Mouse (Mus musculus): Measurements from ENCODE around the gene Atad1.

- TF ChIP-seq CTCF (IDR thresholded peaks at IDR 0.05; ENCODE audit: control insufficient read depth, insufficient read depth, insufficient read length): no peak
- no peak for TF ChIP-seq MYOG (IDR thresholded peaks at IDR 0.05; ENCODE audit: control insufficient read depth, extremely low read depth, insufficient read length)
- TF ChIP-seq USF1 (IDR thresholded peaks at IDR 0.05; ENCODE audit: low read depth): no peak
- no peak for TF ChIP-seq MAX (IDR thresholded peaks at IDR 0.05)
- TF ChIP-seq CEBPB (IDR thresholded peaks at IDR 0.05; ENCODE audit: low read depth): no peak
- no peak for TF ChIP-seq MYOD1 (IDR thresholded peaks at IDR 0.05; ENCODE audit: control insufficient read depth, insufficient read length, low read depth)
- TF ChIP-seq FOSL1 (IDR thresholded peaks at IDR 0.05; ENCODE audit: insufficient read depth, low read length, poor library complexity, severe bottlenecking): no peak
These were observed 85.8 kb downstream of the Atad1 start for GRCm38 (mm10) chr19:32653630-32654362.

All from C2C12 (cell line).